Mouse (Mus musculus): ENCODE data around the gene Ric8b.
A peak's percentile ranks its signal among the peaks of the same experiment; 100 is the strongest.

The Ric8b gene

DNA sequence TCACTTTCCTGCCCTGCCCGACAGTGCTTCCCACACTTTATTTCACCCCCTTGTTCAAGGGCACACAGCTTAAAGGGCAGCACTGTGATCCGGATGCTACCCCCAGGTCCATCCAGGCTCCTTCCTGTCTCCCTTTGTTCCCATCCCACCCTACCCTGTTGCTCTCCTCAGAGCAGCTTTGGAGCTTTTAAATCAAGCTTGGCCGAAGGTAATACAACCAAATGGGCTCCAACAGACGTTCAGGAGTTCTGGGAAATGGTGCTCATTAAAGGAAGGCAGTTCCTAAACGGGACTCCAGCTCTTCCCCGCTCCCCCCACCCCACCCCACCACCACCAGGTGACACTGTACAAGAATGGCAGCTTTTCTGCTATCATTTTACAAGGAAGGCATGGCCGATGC lies 7.2 kb upstream of the Ric8b start:
- no peak for DNase-seq

GRCm38 (mm10) chr10:84910758-84911384 lies 6.5 kb upstream of the Ric8b start:
- DNase-seq = no peak

DNA sequence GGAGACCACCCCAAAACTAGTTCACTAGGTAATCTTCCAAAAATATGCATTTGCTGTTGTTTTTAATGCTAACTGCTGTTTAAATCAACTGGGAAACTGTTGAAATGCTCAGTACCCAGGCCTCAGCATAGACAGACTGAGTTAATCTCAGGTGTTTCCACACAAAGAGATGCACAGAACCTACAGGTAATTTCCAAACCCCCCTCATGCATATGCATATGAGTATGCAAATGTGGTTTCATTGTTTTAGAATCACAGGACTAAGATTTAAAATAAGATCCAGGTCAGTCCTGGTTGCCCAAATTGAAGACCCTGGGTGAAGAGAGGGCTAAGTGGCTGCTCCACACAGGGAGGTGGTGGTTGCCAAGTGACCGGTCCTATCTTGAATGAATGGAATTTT lies 4.3 kb upstream of the Ric8b start:
- no peak for DNase-seq

- no peak for DNase-seq
Measured at GRCm38 (mm10) chr10:84915476-84915875, 1.9 kb upstream of the Ric8b start.

- no peak for DNase-seq
Measured at GRCm38 (mm10) chr10:84917731-84918095, 297 bp downstream of the Ric8b start.

GRCm38 (mm10) chr10:84926336-84926735 lies 8.9 kb downstream of the Ric8b start:
- DNase-seq = no peak

GRCm38 (mm10) chr10:84926885-84927284 lies 9.5 kb downstream of the Ric8b start:
- no peak for DNase-seq

DNA sequence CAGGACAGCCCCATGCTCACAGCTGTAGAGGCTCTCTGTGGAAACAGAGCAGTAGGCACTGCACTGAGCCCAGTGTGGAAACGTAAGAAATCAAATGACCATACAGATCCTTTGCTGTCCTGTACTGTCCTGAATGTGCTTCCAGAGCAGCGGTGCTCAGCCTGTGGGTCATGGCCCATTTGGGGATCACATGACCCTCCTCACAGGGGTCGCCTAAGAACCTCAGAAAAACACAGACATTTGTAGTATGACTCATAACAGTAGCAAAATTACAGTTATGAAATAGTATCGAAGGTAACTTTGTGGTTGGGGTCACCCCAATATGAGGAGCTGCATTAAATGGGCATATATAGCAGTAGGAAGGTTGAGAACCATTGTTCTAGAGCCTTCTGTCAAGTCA lies 11.0 kb downstream of the Ric8b start:
- DNase-seq = no peak

DNA sequence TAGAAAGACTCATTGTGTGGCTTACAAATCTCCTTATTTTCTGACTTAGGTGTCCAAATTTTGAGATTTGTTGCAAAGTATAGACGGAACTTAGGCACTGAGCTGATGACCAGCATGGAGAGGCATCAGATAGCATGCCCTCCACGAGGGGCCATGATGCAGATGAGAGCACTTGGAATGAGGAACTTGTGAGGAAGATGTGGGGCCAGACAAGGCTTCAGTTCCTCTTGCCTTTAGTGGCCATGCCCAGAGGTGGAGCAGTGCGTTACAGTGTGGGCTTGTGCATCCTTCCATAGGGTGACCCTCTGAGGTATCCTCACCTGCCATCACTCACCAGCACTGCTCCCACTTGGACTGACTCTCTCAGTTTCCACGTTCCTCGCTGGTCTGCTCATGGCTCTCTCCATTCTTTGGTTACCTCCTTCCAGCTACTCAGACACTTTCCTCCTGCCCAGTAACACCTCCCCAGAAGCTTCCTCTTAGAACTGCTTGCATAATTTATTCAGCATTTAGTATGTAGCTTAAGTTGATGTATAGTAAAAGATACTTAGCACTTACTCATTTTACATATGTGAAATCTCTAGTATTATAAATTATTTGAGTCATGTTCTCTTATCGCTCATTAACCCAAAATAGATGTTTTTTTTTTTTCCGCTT lies 18.3 kb downstream of the Ric8b start:
- DNase-seq = no peak

GRCm38 (mm10) chr10:84936832-84937515 lies 19.6 kb downstream of the Ric8b start:
- no peak for DNase-seq

- no peak for DNase-seq
Measured at GRCm38 (mm10) chr10:84938094-84938820, 20.8 kb downstream of the Ric8b start.

DNA sequence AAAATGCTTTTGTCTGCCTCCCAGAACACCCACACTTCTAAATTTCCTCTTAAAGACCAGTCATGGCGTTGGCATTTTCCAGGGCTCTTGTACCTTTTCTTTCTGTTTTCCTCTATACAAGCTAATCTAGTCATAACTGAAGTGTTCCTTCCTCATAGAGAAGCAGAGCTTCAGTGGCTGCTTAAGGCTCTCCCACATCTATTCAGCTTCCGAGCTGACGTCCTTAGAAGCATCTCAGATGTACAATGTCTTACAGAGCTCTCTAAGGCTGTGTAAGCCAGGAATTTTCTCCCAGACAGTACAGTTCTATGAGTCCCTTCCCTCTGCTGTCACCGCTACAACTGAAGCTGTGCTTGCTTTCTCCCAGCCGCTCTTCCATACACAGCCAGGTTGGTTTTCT lies 21.5 kb downstream of the Ric8b start:
- no peak for DNase-seq

DNA sequence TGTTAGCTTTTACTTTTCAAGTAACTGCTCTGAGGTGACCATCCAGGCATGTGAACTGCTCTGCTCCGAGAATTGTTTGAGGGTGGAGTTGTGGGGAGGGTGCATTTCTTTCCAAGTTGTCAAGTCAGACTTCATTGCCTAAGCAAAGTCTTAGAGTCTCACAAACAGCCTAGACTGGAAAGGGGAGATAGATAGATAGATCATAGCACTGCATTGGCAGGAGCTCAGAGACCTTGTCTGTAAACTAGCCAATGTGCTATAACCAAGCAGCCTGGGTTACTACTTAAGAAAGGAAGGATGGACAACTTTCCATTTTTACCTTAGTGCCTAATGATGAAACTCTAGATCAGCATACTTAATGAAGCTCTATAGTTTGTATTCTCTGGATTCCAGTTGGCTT lies 22.9 kb downstream of the Ric8b start:
- DNase-seq = no peak

DNA sequence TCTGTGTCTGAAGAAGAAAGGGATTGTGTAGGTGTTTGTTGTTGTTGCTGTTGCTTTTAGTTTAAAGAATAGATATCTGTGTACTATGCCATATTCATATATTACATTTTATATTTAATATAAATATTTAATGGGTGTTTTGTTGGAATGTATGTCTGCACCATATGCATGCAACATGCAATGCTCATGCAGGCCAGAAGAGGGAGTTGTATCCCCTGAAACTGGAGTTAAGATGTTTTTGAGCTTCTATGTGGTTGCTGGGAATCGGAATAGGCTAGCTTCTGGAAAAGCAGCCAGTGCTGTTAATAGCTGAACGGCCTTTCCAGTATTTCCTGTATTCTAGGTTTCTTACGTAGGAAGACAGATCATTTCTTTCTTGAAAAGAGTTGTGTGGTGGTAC lies 28.3 kb downstream of the Ric8b start:
- no peak for DNase-seq

- no peak for DNase-seq
Measured at GRCm38 (mm10) chr10:84948970-84949683, 31.7 kb downstream of the Ric8b start.

DNA sequence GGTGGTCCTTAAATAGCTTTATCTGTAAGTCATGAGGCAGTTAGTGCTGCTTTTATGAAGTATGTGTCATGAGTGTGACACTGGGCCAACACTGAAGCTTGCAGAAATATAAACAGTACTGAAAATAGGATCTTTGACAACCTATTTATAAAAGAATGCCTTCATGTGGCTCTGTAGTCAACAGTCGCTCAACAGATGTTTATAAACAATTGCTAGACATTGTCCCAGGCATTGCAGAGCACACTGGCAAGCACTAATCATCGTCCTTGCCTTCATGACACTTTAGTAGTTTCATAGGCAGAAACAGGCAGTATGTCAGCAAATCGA lies 32.2 kb downstream of the Ric8b start:
- no peak for DNase-seq

DNA sequence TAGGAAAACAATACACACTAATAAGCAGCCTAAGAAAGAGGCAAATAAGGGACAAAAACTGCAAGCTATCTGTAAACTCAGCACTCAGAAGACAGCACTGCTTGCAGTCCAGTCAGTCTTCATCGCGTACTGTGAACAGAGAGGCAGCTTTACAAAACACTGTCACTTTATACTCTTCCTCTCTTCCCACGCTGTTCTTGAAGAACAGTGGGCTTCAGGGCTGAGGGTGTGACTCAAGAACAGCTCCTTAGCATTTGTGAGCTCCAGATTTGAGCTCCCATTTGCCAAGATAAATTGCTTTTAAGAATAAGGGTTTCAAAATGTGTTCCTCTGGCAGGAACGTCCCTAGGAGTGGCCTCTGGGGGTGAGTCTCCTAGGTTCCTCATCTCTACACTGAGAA lies 33.0 kb downstream of the Ric8b start:
- DNase-seq = no peak

DNA sequence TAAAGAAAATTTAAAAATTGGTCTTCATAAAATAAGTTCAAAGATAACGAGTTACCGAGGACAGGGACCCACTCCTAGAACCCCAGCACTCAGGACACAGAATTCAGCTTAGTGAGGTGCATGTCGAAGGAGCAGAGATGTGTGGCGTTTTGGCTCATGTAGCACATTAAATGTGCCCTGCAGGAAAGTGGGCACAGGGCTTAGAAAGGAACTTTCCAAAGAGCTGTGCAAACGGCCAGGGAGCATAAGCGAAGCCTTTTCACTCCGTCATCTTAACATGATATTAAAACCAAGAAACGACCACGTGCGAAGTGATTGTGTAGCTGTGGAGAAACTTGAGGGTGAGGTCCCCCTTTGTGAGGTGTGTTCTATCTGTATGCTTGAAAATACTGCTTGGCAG lies 36.8 kb downstream of the Ric8b start:
- DNase-seq = no peak

GRCm38 (mm10) chr10:84956173-84956572 lies 38.8 kb downstream of the Ric8b start:
- no peak for DNase-seq

DNA sequence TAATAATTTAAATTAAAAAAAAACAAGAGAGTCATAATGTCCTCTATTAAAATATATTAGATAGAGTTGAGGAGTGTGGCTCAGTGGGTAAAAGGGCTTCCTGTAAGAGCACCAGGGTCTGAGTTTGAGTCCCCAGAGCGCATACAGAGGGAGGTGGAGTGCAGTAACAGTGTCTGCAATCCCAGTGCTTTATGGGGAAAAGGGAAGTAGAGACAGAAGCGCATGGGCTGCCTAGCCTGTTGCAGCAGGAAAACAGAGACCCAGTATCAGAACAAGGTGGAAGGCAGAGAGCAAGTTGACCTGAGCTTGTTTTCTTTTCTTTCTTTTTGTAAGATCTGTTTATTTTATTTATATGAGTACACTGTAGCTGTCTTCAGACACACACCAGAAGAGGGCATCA lies 41.2 kb downstream of the Ric8b start:
- DNase-seq = no peak

DNA sequence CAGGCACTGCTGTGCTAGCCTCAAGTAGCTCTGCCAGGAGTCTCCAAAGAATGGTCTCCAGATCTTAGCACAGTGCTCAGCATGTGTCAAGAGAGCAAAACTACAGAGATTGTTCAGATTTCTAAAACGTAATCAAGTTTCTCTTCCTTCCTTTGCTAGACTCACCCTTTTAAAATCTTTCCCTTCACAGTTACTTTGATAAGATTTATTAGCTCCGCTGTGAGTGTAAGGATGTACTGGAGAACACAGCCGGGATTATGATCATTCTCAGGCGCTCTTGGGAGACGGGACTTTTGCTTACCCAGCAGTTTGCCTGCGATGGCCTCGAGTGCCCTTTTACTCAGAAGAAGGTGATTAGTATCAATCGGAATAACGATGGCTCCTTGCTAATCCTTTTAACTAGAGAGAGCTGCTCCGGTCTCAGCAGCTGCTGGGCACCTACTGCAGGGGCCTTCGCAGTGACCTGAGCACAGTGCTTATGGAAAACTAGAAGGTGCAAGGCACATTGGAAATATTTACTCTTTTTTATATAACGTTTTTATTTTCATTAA lies 43.0 kb downstream of the Ric8b start:
- no peak for DNase-seq

- peak; percentile 20 for DNase-seq
Measured at GRCm38 (mm10) chr10:84963126-84963525, 45.7 kb downstream of the Ric8b start.

- DNase-seq = peak; percentile 77
Measured at GRCm38 (mm10) chr10:84963726-84964125, 46.3 kb downstream of the Ric8b start.
